Mouse (Mus musculus) limb, embryonic 12.5 days (tissue): ENCODE results near the gene Spin1. TPM values are rescaled to one million over a fixed set of nuclear protein-coding genes. Genes with fewer than 3 reads are reported as not detected.
"Not testable (repeated sequence)": the region's sequence is repeated elsewhere in the genome, so short reads cannot be mapped to it uniquely, and the experiment has no call there.

Source experiments
- ATAC-seq: fragments of 200-750 bp; cut with Nextera tagmentation; 2 replicates; pipeline ENCODE4 v1.8.0; 2017; ENCODE audit warnings: low read depth, moderate TSS enrichment; ENCODE audit not compliant: insufficient number of reproducible peaks, insufficient read depth, low FRiP score, low TSS enrichment
- H3K27ac ChIP-seq: fragments of 300-500 bp; sonication (generic); 2 replicates; pipeline ENCODE4 v1.5.1; 2016; ENCODE audit warnings: mild to moderate bottlenecking, moderate library complexity
- H3K27me3 ChIP-seq: fragments of 300-500 bp; sonication (generic); 2 replicates; pipeline ENCODE4 v1.6.1; 2016; ENCODE audit warnings: mild to moderate bottlenecking, moderate library complexity
- H3K36me3 ChIP-seq: fragments of 300-500 bp; sonication (generic); 2 replicates; pipeline ENCODE4 v1.6.1; 2016; ENCODE audit warnings: mild to moderate bottlenecking, moderate library complexity
- H3K4me1 ChIP-seq: fragments of 300-500 bp; sonication (generic); replicated peaks from 2 replicates; pipeline ENCODE4 v1.6.1; 2016
- H3K4me2 ChIP-seq: fragments of 300-500 bp; sonication (generic); 2 replicates; pipeline ENCODE4 v1.6.1; 2016; ENCODE audit warnings: mild to moderate bottlenecking, moderate library complexity
- H3K4me3 ChIP-seq: fragments of 300-500 bp; sonication (generic); replicated peaks from 2 replicates; pipeline ENCODE4 v1.5.1; 2016; ENCODE audit warnings: mild to moderate bottlenecking
- H3K9ac ChIP-seq: fragments of 300-500 bp; sonication (generic); replicated peaks from 2 replicates; pipeline ENCODE4 v1.6.1; 2016; ENCODE audit warnings: mild to moderate bottlenecking, moderate library complexity
- H3K9me3 ChIP-seq: fragments of 300-500 bp; sonication (generic); 2 replicates; pipeline ENCODE4 v1.6.1; 2016; ENCODE audit warnings: mild to moderate bottlenecking, moderate library complexity
- WGBS: fragments of 180-500 bp; shearing (Covaris S2); methylation state at CpG from one replicate; pipeline ENCODE4 v1.1.7; 2016; 5-methylcytosine and 5-hydroxymethylcytosine counted together
- polyA plus RNA-seq: library from polyadenylated mRNA; unstranded; fragments of >200 nt; fragmentation: Nextera tagmentation; extraction: Ambion mirVana; gene quantifications from 2 replicates; pipeline ENCODE4 v1.2.1, GENCODE M21; 2016

The Spin1 gene
- polyA plus RNA-seq, 1 experiment from 2014 or later = 142 TPM

GRCm38 (mm10) chr13:51076191-51076590 lies 24.5 kb upstream of the Spin1 start:
- not testable (repeated sequence) for H3K9me3 ChIP-seq, H3K4me3 ChIP-seq, H3K27ac ChIP-seq, ATAC-seq, H3K9ac ChIP-seq, H3K27me3 ChIP-seq, H3K36me3 ChIP-seq, H3K4me2 ChIP-seq
- WGBS = 91% methylated on average over 14 of the region's 14 CpGs
- H3K4me1 ChIP-seq = peaks cover 17% of the 10 kb centered on the region

- not testable (repeated sequence) for H3K4me3 ChIP-seq, H3K36me3 ChIP-seq, H3K9me3 ChIP-seq, H3K27me3 ChIP-seq, ATAC-seq, H3K9ac ChIP-seq, H3K4me1 ChIP-seq, H3K27ac ChIP-seq, H3K4me2 ChIP-seq
- 78% methylated on average over 1 of the region's 1 CpGs for WGBS
Measured at GRCm38 (mm10) chr13:51078586-51078985, 22.1 kb upstream of the Spin1 start.

- H3K36me3 ChIP-seq = no peaks in the 10 kb centered on the region
- no peak overlapping the region for H3K4me2 ChIP-seq
- no peak overlapping the region for H3K27ac ChIP-seq
- H3K4me1 ChIP-seq = no peaks in the 10 kb centered on the region
- 89% methylated on average over 2 of the region's 2 CpGs for WGBS
- ATAC-seq = no peak
- H3K27me3 ChIP-seq = no peaks in the 10 kb centered on the region
- no peaks in the 10 kb centered on the region for H3K9me3 ChIP-seq
- H3K9ac ChIP-seq = no peak overlapping the region
- H3K4me3 ChIP-seq = no peak overlapping the region
Measured at GRCm38 (mm10) chr13:51080801-51081200, 19.9 kb upstream of the Spin1 start.

GRCm38 (mm10) chr13:51084241-51084640 lies 16.4 kb upstream of the Spin1 start:
- no peaks in the 10 kb centered on the region for H3K36me3 ChIP-seq
- no peak overlapping the region for H3K4me2 ChIP-seq
- no peak for ATAC-seq
- H3K4me3 ChIP-seq = no peak overlapping the region
- no peak overlapping the region for H3K27ac ChIP-seq
- no peaks in the 10 kb centered on the region for H3K9me3 ChIP-seq
- no peak overlapping the region for H3K9ac ChIP-seq
- no peaks in the 10 kb centered on the region for H3K27me3 ChIP-seq
- H3K4me1 ChIP-seq = no peaks in the 10 kb centered on the region

- H3K4me3 ChIP-seq = no peak overlapping the region
- no peak overlapping the region for H3K27ac ChIP-seq
- no peaks in the 10 kb centered on the region for H3K27me3 ChIP-seq
- no peak for ATAC-seq
- no peak overlapping the region for H3K4me2 ChIP-seq
- H3K9me3 ChIP-seq = no peaks in the 10 kb centered on the region
- H3K9ac ChIP-seq = no peak overlapping the region
- no peaks in the 10 kb centered on the region for H3K36me3 ChIP-seq
- WGBS = 95% methylated on average over 11 of the region's 11 CpGs
- no peaks in the 10 kb centered on the region for H3K4me1 ChIP-seq
Measured at GRCm38 (mm10) chr13:51085941-51086340, 14.7 kb upstream of the Spin1 start.

GRCm38 (mm10) chr13:51087253-51087652 lies 13.4 kb upstream of the Spin1 start:
- ATAC-seq = no peak
- no peaks in the 10 kb centered on the region for H3K36me3 ChIP-seq
- no peaks in the 10 kb centered on the region for H3K27me3 ChIP-seq
- no peaks in the 10 kb centered on the region for H3K9me3 ChIP-seq
- H3K9ac ChIP-seq = no peak overlapping the region
- WGBS = 92% methylated on average over 4 of the region's 4 CpGs
- no peak overlapping the region for H3K4me2 ChIP-seq
- no peak overlapping the region for H3K4me3 ChIP-seq
- no peak overlapping the region for H3K27ac ChIP-seq
- no peaks in the 10 kb centered on the region for H3K4me1 ChIP-seq

- Histone ChIP-seq H3K4me3 (no peak overlapping the region), H3K4me1 (no peaks in the 10 kb centered on the region), H3K27me3 (no peaks in the 10 kb centered on the region), H3K4me2 (no peak overlapping the region), H3K27ac (no peak overlapping the region), H3K9me3 (no peaks in the 10 kb centered on the region), H3K36me3 (no peaks in the 10 kb centered on the region), H3K9ac (no peak overlapping the region)
- 79% methylated on average over 4 of the region's 4 CpGs for WGBS
- no peak for ATAC-seq
Measured at GRCm38 (mm10) chr13:51088207-51088606, 12.5 kb upstream of the Spin1 start.

GRCm38 (mm10) chr13:51089058-51089457 lies 11.6 kb upstream of the Spin1 start:
- H3K27me3 ChIP-seq = no peaks in the 10 kb centered on the region
- no peak overlapping the region for H3K4me2 ChIP-seq
- H3K4me1 ChIP-seq = no peaks in the 10 kb centered on the region
- 86% methylated on average over 4 of the region's 4 CpGs for WGBS
- H3K9ac ChIP-seq = no peak overlapping the region
- H3K4me3 ChIP-seq = no peak overlapping the region
- no peak for ATAC-seq
- H3K9me3 ChIP-seq = no peaks in the 10 kb centered on the region
- no peaks in the 10 kb centered on the region for H3K36me3 ChIP-seq
- no peak overlapping the region for H3K27ac ChIP-seq

- 66% methylated on average over 5 of the region's 5 CpGs for WGBS
- 0 out of 2 replicates have a peak, but pooled peaks have one; percentile 47 for ATAC-seq
- H3K4me1 ChIP-seq = no peaks in the 10 kb centered on the region
- H3K4me3 ChIP-seq = no peak overlapping the region
- no peaks in the 10 kb centered on the region for H3K36me3 ChIP-seq
- H3K9ac ChIP-seq = no peak overlapping the region
- no peaks in the 10 kb centered on the region for H3K9me3 ChIP-seq
- H3K27ac ChIP-seq = no peak overlapping the region
- no peaks in the 10 kb centered on the region for H3K27me3 ChIP-seq
- H3K4me2 ChIP-seq = no peak overlapping the region
Measured at GRCm38 (mm10) chr13:51090105-51090661, 10.5 kb upstream of the Spin1 start.

GRCm38 (mm10) chr13:51093430-51093829 lies 7.2 kb upstream of the Spin1 start:
- Histone ChIP-seq H3K4me2 (no peak overlapping the region), H3K27ac (no peak overlapping the region), H3K27me3 (no peaks in the 10 kb centered on the region), H3K4me3 (no peak overlapping the region), H3K4me1 (no peaks in the 10 kb centered on the region), H3K36me3 (no peaks in the 10 kb centered on the region), H3K9ac (no peak overlapping the region), H3K9me3 (no peaks in the 10 kb centered on the region)
- WGBS = 83% methylated on average over 5 of the region's 5 CpGs
- no peak for ATAC-seq

GRCm38 (mm10) chr13:51094323-51095195 lies 6.1 kb upstream of the Spin1 start:
- no peak overlapping the region for H3K9ac ChIP-seq
- no peak overlapping the region for H3K27ac ChIP-seq
- H3K4me3 ChIP-seq = no peak overlapping the region
- 69% methylated on average over 16 of the region's 16 CpGs for WGBS
- no peaks in the 10 kb centered on the region for H3K9me3 ChIP-seq
- peaks cover 10% of the 10 kb centered on the region for H3K4me1 ChIP-seq
- H3K36me3 ChIP-seq = no peaks in the 10 kb centered on the region
- no peaks in the 10 kb centered on the region for H3K27me3 ChIP-seq
- no peak for ATAC-seq
- no peak overlapping the region for H3K4me2 ChIP-seq
